Mouse (Mus musculus) adrenal gland, adult (tissue): ENCODE measurements at regions not wholly inside any gene's neighbourhood (a gene's known extent, or its start where the extent isn't known, plus 50 kb on each side); places are given as distances from the start of the nearest gene placed in this dataset.

Experiments used
- DNase-seq, 2 experiments: peaks; one replicate each; pipeline ENCODE4 v3.0.0; 2022 to 2023; ENCODE audit warnings: low spot score in 1 of 2; ENCODE audit not compliant: inconsistent age in 2 of 2

- no peak for DNase-seq
These were observed 228.6 kb downstream of the Tmsb4x start for GRCm38 (mm10) chrX:166980504-166980903.

- no peak for DNase-seq
These were observed 232.1 kb downstream of the Tmsb4x start for GRCm38 (mm10) chrX:166977029-166977428.

DNA sequence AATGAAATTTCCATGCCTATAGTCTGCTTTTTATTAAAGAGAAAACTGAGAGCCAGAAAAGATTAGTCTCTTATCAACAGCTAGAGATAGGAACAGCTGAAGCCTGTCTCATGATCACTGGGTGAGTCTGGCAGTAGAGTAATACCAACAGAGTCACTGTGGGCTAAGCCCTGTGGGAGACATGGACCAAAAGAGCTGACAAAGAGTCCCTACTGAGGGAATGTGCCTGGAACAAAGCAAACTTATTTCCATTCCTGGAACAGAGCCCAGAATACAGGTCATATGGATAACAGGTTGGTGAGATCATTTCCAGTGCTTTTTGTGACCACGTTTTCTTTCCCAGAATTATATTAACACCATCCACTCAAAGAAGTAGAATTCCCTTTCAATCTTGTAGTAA lies 237.4 kb downstream of the Tmsb4x start:
- DNase-seq = no peak

DNA sequence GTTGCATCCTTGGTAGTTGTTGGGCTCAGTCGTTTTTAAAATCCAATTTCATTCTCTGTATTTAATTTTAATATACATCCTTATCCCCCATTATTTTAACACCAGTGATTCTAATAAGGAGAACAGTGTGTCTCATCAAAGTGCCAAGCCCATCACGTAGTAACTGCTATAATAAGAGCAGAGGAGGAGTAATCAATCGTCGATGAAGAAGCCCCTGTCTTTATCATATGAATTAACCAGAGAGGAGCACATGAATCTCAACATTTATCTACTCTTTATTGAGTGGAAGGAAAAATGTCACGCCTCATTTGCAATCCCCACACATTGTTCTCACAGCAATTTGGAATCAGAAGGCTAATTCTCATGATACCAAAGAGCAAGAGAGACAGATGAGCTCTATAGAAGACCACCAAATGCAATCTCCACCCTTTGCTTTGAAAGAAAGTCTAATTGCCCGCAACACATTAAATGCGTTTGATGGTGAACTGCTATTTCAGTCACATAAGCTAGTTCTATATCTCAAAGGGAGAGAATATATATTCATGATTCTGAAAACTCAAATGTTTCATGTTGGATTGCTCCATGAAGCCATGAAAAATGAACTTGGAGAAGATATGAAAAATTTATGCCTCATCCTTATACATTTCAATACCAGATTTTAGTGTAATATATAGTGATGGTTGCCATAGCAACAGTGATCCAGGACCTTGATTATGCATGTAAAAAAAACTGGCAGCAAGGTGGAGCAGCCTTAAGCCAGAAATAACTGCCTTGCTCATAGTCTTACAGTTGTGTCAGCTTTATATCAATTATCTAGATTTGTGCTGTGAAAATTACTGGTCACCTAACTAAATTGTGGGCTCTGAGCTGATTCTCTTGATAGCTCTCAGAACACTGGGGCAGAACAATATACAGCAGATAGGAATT lies 244.2 kb downstream of the Tmsb4x start:
- DNase-seq = no peak

GRCm38 (mm10) chrX:166952528-166953189 lies 256.5 kb downstream of the Tmsb4x start:
- no peak for DNase-seq

DNA sequence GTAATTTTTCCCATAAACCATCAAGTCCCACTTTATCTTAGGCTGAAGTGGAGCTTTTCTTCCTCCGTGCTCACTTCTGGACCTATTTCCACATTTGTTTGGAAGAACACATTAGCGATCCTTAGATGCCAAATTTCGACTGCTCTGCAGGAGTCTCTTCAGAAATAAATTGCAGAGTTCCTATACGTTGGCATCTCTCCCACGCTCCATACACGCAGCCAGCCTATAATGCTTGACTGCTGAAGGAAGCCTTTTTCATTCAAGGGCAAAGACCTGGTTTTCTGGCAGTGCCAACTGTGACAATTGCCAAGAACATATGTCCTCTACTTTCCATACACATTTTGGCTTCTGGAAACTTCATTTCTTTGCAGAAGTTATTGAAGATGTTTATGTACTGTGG lies 258.1 kb downstream of the Tmsb4x start:
- DNase-seq = no peak

- no peak for DNase-seq
These were observed 263.2 kb downstream of the Tmsb4x start for GRCm38 (mm10) chrX:166945915-166946314.

DNA sequence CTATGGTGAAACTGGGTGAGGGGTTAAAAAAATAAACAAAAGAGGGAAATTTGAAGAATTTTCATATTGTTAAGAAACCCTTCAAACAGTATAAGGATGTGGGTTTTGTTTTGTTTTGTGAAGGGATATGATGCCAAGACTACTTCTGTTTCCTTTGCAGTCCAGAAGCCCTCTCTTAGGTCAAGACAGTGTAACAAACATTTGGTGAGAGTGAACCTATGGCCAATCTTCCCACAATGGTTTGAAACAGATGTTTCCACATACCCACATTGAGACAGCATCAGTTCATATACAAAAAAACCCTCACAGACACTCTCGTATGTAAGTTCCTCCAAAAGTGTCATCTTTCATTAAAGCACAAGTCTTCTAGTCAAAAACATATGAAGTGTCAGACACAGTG lies 263.6 kb downstream of the Tmsb4x start:
- no peak for DNase-seq

- peak in 1 of 2 experiments; percentile 29 for DNase-seq
These were observed 275.3 kb downstream of the Tmsb4x start for GRCm38 (mm10) chrX:166933766-166934165.

- no peak for DNase-seq
These were observed 276.6 kb downstream of the Tmsb4x start for GRCm38 (mm10) chrX:166932472-166932871.

DNA sequence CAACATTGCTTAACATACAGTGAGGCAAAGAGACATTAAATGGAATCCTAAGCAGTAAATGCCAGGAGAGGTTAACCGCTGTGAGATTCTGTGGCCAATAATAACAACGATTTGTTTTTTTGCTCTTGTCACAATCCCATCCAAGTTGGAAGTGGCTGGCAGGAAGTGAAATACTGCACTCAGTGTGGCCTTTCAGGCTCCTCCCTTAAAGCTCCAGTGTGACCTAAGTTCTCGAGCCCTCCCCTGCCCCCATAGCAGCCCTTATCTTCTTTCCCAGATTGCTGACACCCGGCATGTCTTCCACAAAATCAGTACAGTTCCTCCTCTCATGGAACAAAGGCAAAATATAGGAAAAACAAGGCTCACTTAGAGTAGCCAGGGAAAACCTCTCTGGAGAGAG lies 278.1 kb downstream of the Tmsb4x start:
- DNase-seq = peak; percentile 36 to 44

- DNase-seq = no peak
These were observed 279.2 kb downstream of the Tmsb4x start for GRCm38 (mm10) chrX:166929716-166930420.

- DNase-seq = no peak
These were observed 293.7 kb downstream of the Tmsb4x start for GRCm38 (mm10) chrX:166915356-166915953.

- DNase-seq = no peak
These were observed 302.5 kb downstream of the Tmsb4x start for GRCm38 (mm10) chrX:166906602-166907001.

DNA sequence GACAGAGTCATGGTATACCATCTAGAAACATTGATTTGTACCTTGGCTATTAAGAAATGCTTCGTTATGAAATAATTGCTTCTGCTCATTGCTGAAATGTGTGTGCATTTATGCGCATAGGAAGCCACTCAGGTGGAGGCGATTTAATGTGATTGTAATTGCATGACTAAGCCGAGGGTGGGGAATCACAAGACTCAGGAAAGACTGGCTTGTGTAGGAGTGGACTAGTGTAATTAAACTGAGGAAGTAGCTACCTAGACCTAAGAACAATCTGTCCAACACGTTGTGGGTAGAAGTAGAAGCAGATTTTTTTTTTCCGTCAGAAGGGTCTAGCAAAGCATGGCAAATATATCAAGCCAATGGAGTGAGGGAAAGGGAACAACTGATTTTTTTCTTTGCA lies 308.4 kb downstream of the Tmsb4x start:
- DNase-seq = no peak

DNA sequence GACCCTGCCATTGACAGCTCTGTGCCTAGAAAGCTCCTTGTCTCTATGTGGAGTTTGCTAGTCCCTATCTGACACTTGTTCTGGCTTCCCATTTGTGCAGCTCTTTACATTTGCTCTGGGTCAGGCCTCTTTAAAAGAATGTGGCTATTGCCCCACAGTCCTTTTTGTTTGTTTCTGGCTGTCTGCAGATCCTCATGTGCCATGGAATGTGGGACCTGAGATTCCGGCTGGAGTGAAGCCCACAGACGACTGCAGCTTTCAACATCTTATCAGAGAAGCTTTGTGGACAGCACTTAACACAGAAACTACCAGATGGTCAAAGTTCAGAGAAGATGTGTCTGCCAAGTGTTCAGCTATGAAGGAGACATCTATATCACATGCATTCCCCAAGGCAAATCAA lies 309.7 kb upstream of the Egfl6 start:
- DNase-seq = no peak

DNA sequence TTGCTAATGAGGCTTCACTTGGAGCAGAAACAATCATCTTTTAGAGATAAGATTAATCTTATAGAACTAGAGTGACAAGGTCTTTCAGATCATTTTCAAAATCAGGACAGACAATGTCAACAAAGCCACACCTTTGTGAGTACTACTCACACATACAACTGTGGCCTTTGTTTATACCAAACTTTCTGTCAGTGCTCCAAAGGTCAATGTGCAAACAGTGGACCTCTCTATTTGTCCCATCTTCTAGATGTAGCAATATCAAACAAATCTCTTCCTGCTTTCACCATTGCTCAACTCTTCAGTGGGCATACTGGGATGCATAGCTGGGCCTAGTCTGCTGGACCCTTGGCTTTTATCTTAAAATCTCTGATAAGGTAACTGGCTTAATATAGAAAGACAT lies 300.9 kb upstream of the Egfl6 start:
- no peak for DNase-seq

DNA sequence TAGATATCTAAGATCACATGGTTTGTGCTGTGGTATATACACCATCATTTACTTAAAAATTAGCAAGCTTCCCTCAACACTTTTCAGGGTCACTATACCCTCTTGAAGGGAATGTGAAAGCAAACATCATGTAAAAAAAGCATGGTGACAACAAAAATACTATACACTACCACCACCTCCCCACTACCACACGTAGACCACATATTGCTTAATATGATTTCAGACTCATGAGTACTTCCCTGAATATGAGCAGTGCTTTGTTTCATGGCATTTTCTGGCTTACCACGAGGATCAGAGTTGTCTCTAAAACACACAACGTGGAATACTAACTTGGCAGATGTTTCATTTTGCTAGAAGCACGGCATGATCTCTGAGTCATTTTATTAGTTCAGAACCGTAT lies 284.0 kb upstream of the Egfl6 start:
- DNase-seq = no peak

GRCm38 (mm10) chrX:166867692-166868091 lies 282.2 kb upstream of the Egfl6 start:
- no peak for DNase-seq
